Mouse (Mus musculus) liver, adult 2 months (tissue): ENCODE results near the gene BC004004.
A peak's percentile ranks its signal among the peaks of the same experiment; 100 is the strongest.

Experiments used
- CTCF ChIP-seq: fragments of 200-500 bp; IDR thresholded peaks from 2 replicates; pipeline ENCODE4 v1.5.1; 2011; ENCODE audit warnings: low read depth, low read length, control low read depth
- POLR2A ChIP-seq: fragments of 200-500 bp; IDR thresholded peaks from 2 replicates; pipeline ENCODE4 v1.6.1; 2011; ENCODE audit warnings: low read length, control low read depth; ENCODE audit not compliant: insufficient read depth; ENCODE audit errors: extremely low read depth

GRCm38 (mm10) chr17:29297813-29298212 is 29.2 kb downstream of the BC004004 start:
- TF ChIP-seq CTCF = 0 out of 2 replicates have a peak, but pooled peaks have one; percentile 3
- no peak for TF ChIP-seq POLR2A
